Mouse (Mus musculus): ENCODE data around the gene Abcb8.

- TF ChIP-seq CTCF (IDR thresholded peaks at IDR 0.05; ENCODE audit: insufficient read depth, low read depth, low read length) (no peak), POLR2A (IDR thresholded peaks at IDR 0.05; ENCODE audit: insufficient read depth, low read depth, low read length) (no peak)
Observed at GRCm38 (mm10) chr5:24350073-24350472, 43.4 kb upstream of the Abcb8 start.

Data from olfactory bulb, adult 2 months (tissue).